Mouse (Mus musculus): ENCODE measurements around the gene Snapin.

The Snapin gene

DNA sequence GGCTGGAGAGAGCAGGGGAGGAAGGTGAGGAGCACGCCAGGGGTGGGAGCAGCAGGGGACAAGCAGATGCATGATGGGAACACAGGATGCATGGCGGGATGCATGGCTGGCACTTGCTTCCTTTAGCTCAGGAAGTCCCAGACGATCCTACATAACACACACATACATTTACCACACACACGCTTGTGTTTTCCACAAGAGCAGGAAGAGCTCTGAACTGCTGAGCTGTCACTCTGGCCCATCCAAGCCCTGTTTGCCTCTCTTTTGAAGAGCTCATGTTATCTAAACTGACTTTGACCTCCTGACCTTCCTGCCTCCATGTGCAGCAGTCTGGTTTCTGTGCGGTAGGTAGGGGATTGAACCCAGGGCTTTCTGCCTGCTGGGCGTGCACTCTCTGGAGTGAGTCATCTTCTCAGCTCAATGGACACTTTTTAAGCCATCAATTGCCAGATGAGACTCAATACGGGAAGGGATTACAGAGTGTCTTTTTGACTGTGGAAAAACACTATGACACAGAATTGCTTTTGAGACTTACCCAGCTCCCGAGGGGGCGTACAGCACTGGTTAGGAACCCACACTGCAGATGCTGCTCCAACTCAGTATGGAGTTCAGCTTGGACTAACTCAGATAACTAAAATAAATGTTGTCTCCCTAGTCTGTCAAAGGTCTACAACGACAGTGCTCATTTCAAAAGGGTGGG, 39.3 kb downstream of the Snapin start:
- DNase-seq (ENCODE audit: low spot score): no peak

- DNase-seq (ENCODE audit: low spot score): no peak
These were observed 40.0 kb downstream of the Snapin start for GRCm38 (mm10) chr3:90450874-90451273.

DNA sequence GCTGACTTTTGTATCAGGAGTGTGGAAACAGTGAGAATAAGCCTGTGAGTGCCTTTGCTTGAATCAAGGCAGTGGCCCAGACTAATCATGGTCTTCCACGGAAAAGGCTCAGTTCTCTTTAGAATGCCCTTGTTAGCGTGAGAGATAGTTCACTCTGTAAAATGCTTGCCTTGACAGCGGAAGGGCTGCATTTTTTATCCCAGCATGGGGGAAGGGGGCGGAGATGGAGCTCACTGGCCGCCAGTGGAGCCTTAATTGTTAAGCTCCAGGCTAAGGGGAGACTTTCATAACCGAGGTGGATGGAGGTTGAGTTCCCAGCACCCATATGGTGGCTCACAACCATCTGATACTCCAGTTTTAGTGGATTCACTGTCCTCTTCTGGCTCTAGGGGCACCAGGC, 42.2 kb downstream of the Snapin start:
- DNase-seq (ENCODE audit: low spot score): no peak

DNA sequence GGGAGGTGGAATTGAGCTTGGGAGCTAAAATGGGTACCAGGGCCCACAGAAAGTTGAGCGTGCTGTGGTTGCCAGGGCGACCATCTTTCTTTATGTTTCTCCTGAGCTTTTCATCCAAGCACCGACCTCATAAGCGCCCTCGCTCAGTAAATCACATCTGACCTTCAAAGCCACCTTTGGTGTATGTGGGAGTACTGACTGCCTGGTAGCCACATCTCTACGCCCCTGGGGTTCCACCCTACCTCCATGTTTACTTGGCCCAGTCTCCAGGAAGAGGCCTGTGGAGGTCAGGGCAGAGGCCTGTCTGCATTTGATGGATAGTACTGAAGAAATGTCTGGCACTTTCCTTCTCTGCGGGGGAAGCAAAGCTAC, 43.7 kb downstream of the Snapin start:
- DNase-seq (ENCODE audit: low spot score): no peak

DNA sequence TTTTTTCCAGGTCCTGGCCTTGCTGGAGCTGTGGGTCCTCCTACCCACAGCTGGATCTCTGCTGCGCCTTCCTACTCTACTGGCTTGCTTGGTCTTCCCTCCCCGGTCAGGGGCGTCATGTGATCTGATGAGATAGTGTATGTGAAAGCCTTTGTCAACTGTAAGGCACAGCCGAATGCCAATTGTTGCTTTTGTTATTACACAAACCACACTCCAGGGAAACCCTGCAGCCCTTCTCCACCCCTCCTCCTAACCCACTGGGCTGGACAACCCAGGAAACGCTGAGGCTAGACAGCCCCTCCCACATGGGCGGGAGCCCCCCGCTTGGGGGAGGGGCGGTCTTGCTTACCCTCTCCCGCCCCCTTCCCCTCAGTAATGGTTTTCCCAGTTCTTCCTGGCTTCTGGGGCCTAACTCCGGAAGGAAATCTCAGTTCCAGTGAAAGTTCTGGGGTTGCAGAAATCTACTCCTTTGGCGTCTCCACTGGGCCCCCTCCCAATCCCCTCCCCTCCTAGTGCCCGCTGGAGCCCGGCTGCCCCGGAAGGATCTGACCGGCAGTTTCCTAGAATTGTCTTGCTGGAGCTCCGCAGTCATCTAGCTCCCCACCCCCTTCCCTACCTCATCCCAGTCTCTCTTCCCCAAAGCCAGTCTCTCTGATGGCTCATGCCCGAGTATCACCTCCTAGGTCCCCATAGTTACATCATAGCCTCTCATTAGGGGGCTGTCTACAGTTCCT, 44.3 kb downstream of the Snapin start:
- no peak for DNase-seq (ENCODE audit: low spot score)

- no peak for DNase-seq (ENCODE audit: low spot score)
These were observed 45.2 kb downstream of the Snapin start for GRCm38 (mm10) chr3:90445417-90446200.

GRCm38 (mm10) chr3:90443977-90444376, 46.9 kb downstream of the Snapin start:
- no peak for DNase-seq (ENCODE audit: low spot score)

- DNase-seq (ENCODE audit: low spot score): no peak
These were observed 50.1 kb downstream of the Snapin start for GRCm38 (mm10) chr3:90440756-90441155.
